Mouse (Mus musculus): ENCODE measurements at regions not wholly inside any gene's neighbourhood (a gene's known extent, or its start where the extent isn't known, plus 50 kb on each side); places are given as distances from the start of the nearest gene placed in this dataset.

GRCm38 (mm10) chr6:140308641-140309040, 115.2 kb upstream of the Plekha5 start:
- TF ChIP-seq EP300 (optimal IDR thresholded peaks at IDR 0.05) (no peak), CTCF (IDR thresholded peaks at IDR 0.05; ENCODE audit: low read depth) (no peak)

Measured in stomach, postnatal 0 days (tissue).